Mouse (Mus musculus): ENCODE data around the gene Tor2a. TPM values are rescaled to one million over a fixed set of nuclear protein-coding genes. Genes with fewer than 3 reads are reported as not detected.
A peak's percentile ranks its signal among the peaks of the same experiment; 100 is the strongest.

The Tor2a gene
- total and polyA plus RNA-seq, 3 experiments, result 33.3 to 53.8 (median 41.4) TPM

DNA sequence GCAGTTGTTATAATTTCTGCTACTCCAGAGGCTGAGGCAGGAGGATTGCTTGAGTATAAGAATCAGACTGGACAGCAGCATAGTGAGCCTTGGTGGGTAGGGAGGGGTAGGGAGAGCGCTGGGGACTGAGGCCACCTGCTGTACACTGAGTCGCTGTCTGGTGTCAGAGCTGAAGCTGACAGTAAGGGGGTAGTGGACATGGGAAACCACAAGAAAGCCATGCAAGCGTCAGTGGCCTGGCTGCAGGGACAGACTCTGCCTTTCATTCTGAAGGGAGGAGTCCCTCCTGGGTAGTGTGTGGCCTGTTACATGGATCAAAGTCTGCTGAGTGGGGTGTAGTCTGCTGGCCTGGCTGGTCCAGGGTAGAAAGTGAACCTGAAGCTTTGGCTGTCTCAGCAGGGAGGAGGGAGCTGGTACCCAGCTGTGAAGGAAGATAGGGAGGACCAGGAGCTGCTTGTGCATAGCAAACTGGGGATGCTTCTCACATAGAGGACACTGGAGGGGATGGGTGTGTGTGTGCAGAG, 20.7 kb upstream of the Tor2a start:
- Histone ChIP-seq H3K4me3 (replicated peaks in 1 of 3; ENCODE audit: low read depth in 2 of 3, low read length in 2 of 3, poor library complexity in 1 of 3) (no peak overlapping the region), H3K36me3 (replicated peaks in 1 of 2; ENCODE audit: control insufficient read depth in 1 of 2, insufficient read depth in 1 of 2, low read length in 1 of 2) (peaks cover 13 to 88% of the 10 kb centered on the region in 2 experiments), H3K27ac (ENCODE audit: insufficient read depth, low read depth) (no peak overlapping the region), H3K27me3 (replicated peaks) (no peaks in the 10 kb centered on the region), H3K9me3 (replicated peaks; ENCODE audit: low read length) (no peaks in the 10 kb centered on the region), H3K4me1 (ENCODE audit: control insufficient read depth in 1 of 2, insufficient read depth in 2 of 2) (peaks cover 4 to 38% of the 10 kb centered on the region in 2 experiments; a peak in 3 of 4 replicates), H3K79me2 (replicated peaks; ENCODE audit: control insufficient read depth, extremely low read depth, insufficient read depth, poor library complexity, severe bottlenecking) (no peaks in the 10 kb centered on the region), H3K4me2 (ENCODE audit: insufficient read depth, low read depth, poor library complexity, severe bottlenecking) (no peak overlapping the region), H3K9ac (ENCODE audit: insufficient read depth, low read depth) (no peak overlapping the region)
- in situ Hi-C loops (cut with MboI; ENCODE audit: low pct_ligation_motif_present, low pct_unique_long_range_greater_than_20kb, low sequenced_read_pairs), result no loop called here
- dilution Hi-C loops (cut with MboI; ENCODE audit: extremely low pct_ligation_motif_present, extremely low pct_unique_long_range_greater_than_20kb, low sequenced_read_pairs), result no loop called here
- DNase-seq (ENCODE audit: extremely low read depth), result no peak
- TF ChIP-seq BHLHE40 (IDR thresholded peaks at IDR 0.05; ENCODE audit: low read depth, low read length) (no peak), PAX5 (IDR thresholded peaks at IDR 0.05; ENCODE audit: low read length) (no peak), SMC3 (IDR thresholded peaks at IDR 0.05; ENCODE audit: low read depth, low read length) (peak; percentile 14), HCFC1 (IDR thresholded peaks at IDR 0.05; ENCODE audit: low read depth, low read length) (no peak), KAT2A (IDR thresholded peaks at IDR 0.05; ENCODE audit: insufficient replicate concordance, low read length) (no peak), CTCF (conservative IDR thresholded peaks at IDR 0.05 in 1 of 2, IDR thresholded peaks at IDR 0.05 in 1 of 2; ENCODE audit: low read depth in 2 of 2, low read length in 2 of 2) (0 out of 4 replicates have a peak, but pooled peaks of 1 of the 2 experiments have one; percentile 6), ZMIZ1 (IDR thresholded peaks at IDR 0.05; ENCODE audit: low read depth, low read length) (no peak)

DNA sequence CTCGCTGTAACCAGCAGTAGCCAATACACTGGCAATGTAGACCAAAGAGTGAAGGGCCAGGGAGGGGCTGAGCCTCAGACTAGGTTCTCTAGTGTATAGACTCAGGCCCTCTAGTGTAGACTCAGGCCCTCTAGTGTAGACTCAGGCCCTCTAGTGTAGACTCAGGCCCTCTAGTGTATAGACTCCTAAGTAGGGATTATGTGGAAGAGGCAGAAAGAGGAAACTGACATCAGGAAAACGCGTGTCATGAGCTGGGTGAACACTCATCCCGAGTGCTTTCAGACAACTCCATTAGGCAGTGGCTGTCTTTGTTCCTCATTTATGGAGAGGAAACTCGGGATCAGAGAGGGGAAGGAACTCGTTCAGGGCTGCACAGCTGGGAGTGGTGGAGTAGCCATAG, 20.0 kb upstream of the Tor2a start:
- in situ Hi-C loops (cut with MboI; ENCODE audit: low pct_ligation_motif_present, low pct_unique_long_range_greater_than_20kb, low sequenced_read_pairs), result no loop called here

GRCm38 (mm10) chr2:32739311-32739710, 17.7 kb upstream of the Tor2a start:
- Histone ChIP-seq H3K36me3 (replicated peaks in 1 of 2; ENCODE audit: control insufficient read depth in 1 of 2, insufficient read depth in 1 of 2, low read length in 1 of 2) (peaks cover 32 to 90% of the 10 kb centered on the region in 2 experiments), H3K9ac (ENCODE audit: insufficient read depth, low read depth) (no peak overlapping the region), H3K27ac (ENCODE audit: insufficient read depth, low read depth) (no peak overlapping the region), H3K27me3 (replicated peaks) (no peaks in the 10 kb centered on the region), H3K79me2 (replicated peaks; ENCODE audit: control insufficient read depth, extremely low read depth, insufficient read depth, poor library complexity, severe bottlenecking) (no peaks in the 10 kb centered on the region), H3K4me2 (ENCODE audit: insufficient read depth, low read depth, poor library complexity, severe bottlenecking) (no peak overlapping the region), H3K9me3 (replicated peaks; ENCODE audit: low read length) (no peaks in the 10 kb centered on the region), H3K4me3 (replicated peaks in 1 of 3; ENCODE audit: low read depth in 2 of 3, low read length in 2 of 3, poor library complexity in 1 of 3) (no peak overlapping the region), H3K4me1 (ENCODE audit: control insufficient read depth in 1 of 2, insufficient read depth in 2 of 2) (peaks cover 4 to 24% of the 10 kb centered on the region in 2 experiments; a peak in 3 of 4 replicates)
- TF ChIP-seq PAX5 (IDR thresholded peaks at IDR 0.05; ENCODE audit: low read length) (no peak), CHD1 (IDR thresholded peaks at IDR 0.05; ENCODE audit: low read depth, low read length) (no peak), EP300 (IDR thresholded peaks at IDR 0.05; ENCODE audit: low read length) (no peak), JUND (conservative IDR thresholded peaks at IDR 0.05; ENCODE audit: low read depth, low read length) (no peak), POLR2AphosphoS2 (IDR thresholded peaks at IDR 0.05; ENCODE audit: low read depth, low read length) (no peak), HCFC1 (IDR thresholded peaks at IDR 0.05; ENCODE audit: low read depth, low read length) (no peak), KAT2A (IDR thresholded peaks at IDR 0.05; ENCODE audit: insufficient replicate concordance, low read length) (no peak), MAFK (IDR thresholded peaks at IDR 0.05; ENCODE audit: insufficient replicate concordance, low read length) (no peak), MYC (IDR thresholded peaks at IDR 0.05; ENCODE audit: low read depth, low read length) (no peak), ETS1 (conservative IDR thresholded peaks at IDR 0.05; ENCODE audit: low read depth, low read length) (no peak)
- in situ Hi-C loops (cut with MboI; ENCODE audit: low pct_ligation_motif_present, low pct_unique_long_range_greater_than_20kb, low sequenced_read_pairs), result no loop called here
- dilution Hi-C loops (cut with MboI; ENCODE audit: extremely low pct_ligation_motif_present, extremely low pct_unique_long_range_greater_than_20kb, low sequenced_read_pairs), result no loop called here
- DNase-seq (ENCODE audit: extremely low read depth), result no peak

More for the DNA sequence above, 20.0 kb upstream of the Tor2a start:
- H3K4me2 ChIP-seq (ENCODE audit: insufficient read depth, low read depth, poor library complexity, severe bottlenecking), result no peak overlapping the region
- H3K27ac ChIP-seq (ENCODE audit: insufficient read depth, low read depth), result no peak overlapping the region
- no peaks in the 10 kb centered on the region for H3K9me3 ChIP-seq (replicated peaks; ENCODE audit: low read length)
- peaks cover 4 to 32% of the 10 kb centered on the region in 2 experiments; a peak in 3 of 4 replicates for H3K4me1 ChIP-seq (ENCODE audit: control insufficient read depth in 1 of 2, insufficient read depth in 2 of 2)
- H3K9ac ChIP-seq (ENCODE audit: insufficient read depth, low read depth), result no peak overlapping the region
- dilution Hi-C loops (cut with MboI; ENCODE audit: extremely low pct_ligation_motif_present, extremely low pct_unique_long_range_greater_than_20kb, low sequenced_read_pairs), result no loop called here
- peaks cover 19 to 90% of the 10 kb centered on the region in 2 experiments for H3K36me3 ChIP-seq (replicated peaks in 1 of 2; ENCODE audit: control insufficient read depth in 1 of 2, insufficient read depth in 1 of 2, low read length in 1 of 2)
- TF ChIP-seq CTCF (conservative IDR thresholded peaks at IDR 0.05 in 1 of 2, IDR thresholded peaks at IDR 0.05 in 1 of 2; ENCODE audit: low read depth in 2 of 2, low read length in 2 of 2), result 0 out of 4 replicates have a peak, but pooled peaks of 1 of the 2 experiments have one; percentile 2
- no peak for TF ChIP-seq KAT2A (IDR thresholded peaks at IDR 0.05; ENCODE audit: insufficient replicate concordance, low read length)
- DNase-seq (ENCODE audit: extremely low read depth), result no peak
- no peaks in the 10 kb centered on the region for H3K27me3 ChIP-seq (replicated peaks)
- no peak overlapping the region for H3K4me3 ChIP-seq (replicated peaks in 1 of 3; ENCODE audit: low read depth in 2 of 3, low read length in 2 of 3, poor library complexity in 1 of 3)
- no peaks in the 10 kb centered on the region for H3K79me2 ChIP-seq (replicated peaks; ENCODE audit: control insufficient read depth, extremely low read depth, insufficient read depth, poor library complexity, severe bottlenecking)

Data from CH12.LX (cell line).